17 mouse cellular contexts compared by ENCODE assay signal in genomic region chr2:127000406-127001324, GRCm38 (mm10). TPM values are rescaled to one million over a fixed set of nuclear protein-coding genes. Genes with fewer than 3 reads are reported as not detected.
A peak's percentile ranks its signal among the peaks of the same experiment; 100 is the strongest.
DNase-seq lines count a peak whose midpoint lies in the region; ATAC-seq lines count a peak whose summit lies in the region.
"Had no signal": no experiment of that assay in that cellular context is flagged by ENCODE, and none has a peak within 500 bp of the region (broad histone marks: within the 10 kb centered on the region; RNA-seq: fewer than 3 reads in every experiment).

No protein-coding gene starts in this region.

- H3K4me2 ChIP-seq in heart, embryonic 14.5 days (ENCODE audit: low read length), result no peak overlapping the region
- no peak overlapping the region for H3K4me2 ChIP-seq in heart, embryonic 11.5 days
- H3K4me2 ChIP-seq in midbrain, embryonic 11.5 days, result no peak overlapping the region
- H3K4me2 ChIP-seq in midbrain, embryonic 15.5 days, result no peak overlapping the region
- no peak overlapping the region for H3K4me2 ChIP-seq in embryonic facial prominence, embryonic 13.5 days
- H3K4me2 ChIP-seq: heart, embryonic 15.5 days; limb, embryonic 13.5 days; lung, embryonic 15.5 days had no signal

- 52% methylated on average over 8 of the region's 8 CpGs for WGBS in heart, embryonic 14.5 days
- 59% methylated on average over 8 of the region's 8 CpGs for WGBS in heart, embryonic 11.5 days (ENCODE audit: insufficient replicate concordance)
- WGBS in midbrain, embryonic 11.5 days, result 72% methylated on average over 8 of the region's 8 CpGs
- WGBS in midbrain, embryonic 15.5 days, result 80% methylated on average over 8 of the region's 8 CpGs
- WGBS in embryonic facial prominence, embryonic 13.5 days, result 70% methylated on average over 8 of the region's 8 CpGs

- H3K4me1 ChIP-seq in heart, embryonic 14.5 days (ENCODE audit: control insufficient read depth in 2 of 2, insufficient read depth in 2 of 2, low read length in 2 of 2), result no peaks in the 10 kb centered on the region
- no peaks in the 10 kb centered on the region for H3K4me1 ChIP-seq in heart, embryonic 11.5 days (ENCODE audit: control insufficient read depth, insufficient read depth, low read length)
- H3K4me1 ChIP-seq in midbrain, embryonic 11.5 days (ENCODE audit: control insufficient read depth, insufficient read depth, low read length), result no peaks in the 10 kb centered on the region
- no peaks in the 10 kb centered on the region for H3K4me1 ChIP-seq in midbrain, embryonic 15.5 days
- H3K4me1 ChIP-seq in embryonic facial prominence, embryonic 13.5 days, result no peaks in the 10 kb centered on the region
- H3K4me1 ChIP-seq: limb, embryonic 13.5 days; lung, embryonic 15.5 days had no signal

- no peaks in the 10 kb centered on the region for H3K36me3 ChIP-seq in heart, embryonic 14.5 days (ENCODE audit: control insufficient read depth, insufficient read depth, low read length)
- H3K36me3 ChIP-seq in heart, embryonic 11.5 days (ENCODE audit: control insufficient read depth, insufficient read depth, low read length), result no peaks in the 10 kb centered on the region
- no peaks in the 10 kb centered on the region for H3K36me3 ChIP-seq in midbrain, embryonic 11.5 days (ENCODE audit: control insufficient read depth, insufficient read depth, low read length)
- H3K36me3 ChIP-seq in midbrain, embryonic 15.5 days (replicated peaks), result no peaks in the 10 kb centered on the region
- H3K36me3 ChIP-seq in embryonic facial prominence, embryonic 13.5 days, result no peaks in the 10 kb centered on the region
- H3K36me3 ChIP-seq: heart, embryonic 15.5 days; limb, embryonic 13.5 days; lung, embryonic 15.5 days had no signal

- H3K9me3 ChIP-seq in heart, embryonic 14.5 days (ENCODE audit: control insufficient read depth, low read length), result no peaks in the 10 kb centered on the region
- no peaks in the 10 kb centered on the region for H3K9me3 ChIP-seq in heart, embryonic 11.5 days (replicated peaks; ENCODE audit: control insufficient read depth, low read length)
- H3K9me3 ChIP-seq in midbrain, embryonic 11.5 days (ENCODE audit: control insufficient read depth, low read length), result no peaks in the 10 kb centered on the region
- H3K9me3 ChIP-seq in midbrain, embryonic 15.5 days, result no peaks in the 10 kb centered on the region
- H3K9me3 ChIP-seq in embryonic facial prominence, embryonic 13.5 days, result no peaks in the 10 kb centered on the region
- H3K9me3 ChIP-seq: heart, embryonic 15.5 days; limb, embryonic 13.5 days; lung, embryonic 15.5 days had no signal

- ATAC-seq in heart, embryonic 14.5 days (ENCODE audit: insufficient number of reproducible peaks, insufficient read depth, low FRiP score, low read depth), result peak; percentile 21; the same call in 1 of the 2 replicates
- ATAC-seq in heart, embryonic 11.5 days (replicated peaks; ENCODE audit: insufficient number of reproducible peaks, low FRiP score, low TSS enrichment), result no peak
- 0 out of 2 replicates have a peak, but pooled peaks have one; percentile 30 for ATAC-seq in midbrain, embryonic 11.5 days (ENCODE audit: low FRiP score)
- ATAC-seq in midbrain, embryonic 15.5 days (replicated peaks), result no peak
- peak; percentile 56; the same call in 1 of the 2 replicates for ATAC-seq in embryonic facial prominence, embryonic 13.5 days (ENCODE audit: insufficient number of reproducible peaks, insufficient read depth, low FRiP score, low TSS enrichment, low read depth)
- ATAC-seq: hindbrain, embryonic 16.5 days had no signal

- no peak overlapping the region for H3K4me3 ChIP-seq in heart, embryonic 14.5 days (ENCODE audit: control insufficient read depth in 1 of 2, insufficient read depth in 1 of 2, low read depth in 1 of 2, low read length in 2 of 2)
- H3K4me3 ChIP-seq in heart, embryonic 11.5 days (ENCODE audit: low read depth, low read length), result no peak overlapping the region
- no peak overlapping the region for H3K4me3 ChIP-seq in midbrain, embryonic 11.5 days (ENCODE audit: low read depth, low read length)
- no peak overlapping the region for H3K4me3 ChIP-seq in midbrain, embryonic 15.5 days
- H3K4me3 ChIP-seq in embryonic facial prominence, embryonic 13.5 days, result no peak overlapping the region
- H3K4me3 ChIP-seq: erythroblast, embryonic 14.5 days; heart, embryonic 15.5 days; limb, embryonic 13.5 days; lung, embryonic 15.5 days had no signal

- no peaks in the 10 kb centered on the region for H3K27me3 ChIP-seq in heart, embryonic 14.5 days (ENCODE audit: control insufficient read depth, insufficient read depth, low read length)
- no peaks in the 10 kb centered on the region for H3K27me3 ChIP-seq in heart, embryonic 11.5 days (ENCODE audit: control insufficient read depth, insufficient read depth, low read length)
- H3K27me3 ChIP-seq in midbrain, embryonic 11.5 days (ENCODE audit: control insufficient read depth, insufficient read depth, low read length), result no peaks in the 10 kb centered on the region
- no peaks in the 10 kb centered on the region for H3K27me3 ChIP-seq in midbrain, embryonic 15.5 days (replicated peaks)
- H3K27me3 ChIP-seq in embryonic facial prominence, embryonic 13.5 days, result no peaks in the 10 kb centered on the region
- H3K27me3 ChIP-seq: heart, embryonic 15.5 days; limb, embryonic 13.5 days; lung, embryonic 15.5 days had no signal

- no peak overlapping the region for H3K27ac ChIP-seq in heart, embryonic 14.5 days (replicated peaks in 1 of 2; ENCODE audit: control insufficient read depth in 1 of 2, insufficient read depth in 1 of 2, low read depth in 2 of 2, low read length in 2 of 2)
- no peak overlapping the region for H3K27ac ChIP-seq in heart, embryonic 11.5 days (ENCODE audit: low read depth, low read length)
- H3K27ac ChIP-seq in midbrain, embryonic 11.5 days (ENCODE audit: low read depth, low read length), result no peak overlapping the region
- H3K27ac ChIP-seq in midbrain, embryonic 15.5 days, result no peak overlapping the region
- no peak overlapping the region for H3K27ac ChIP-seq in embryonic facial prominence, embryonic 13.5 days
- H3K27ac ChIP-seq: heart, embryonic 15.5 days; limb, embryonic 13.5 days; lung, embryonic 15.5 days had no signal

- H3K9ac ChIP-seq in heart, embryonic 14.5 days (ENCODE audit: low read length), result no peak overlapping the region; the same call in 1 of the 2 replicates
- no peak overlapping the region for H3K9ac ChIP-seq in heart, embryonic 11.5 days (ENCODE audit: low read depth, low read length)
- H3K9ac ChIP-seq in midbrain, embryonic 11.5 days (ENCODE audit: low read length), result no peak overlapping the region
- no peak overlapping the region for H3K9ac ChIP-seq in midbrain, embryonic 15.5 days
- 0 out of 2 replicates have a peak overlapping the region, but pooled peaks have one; percentile 27 for H3K9ac ChIP-seq in embryonic facial prominence, embryonic 13.5 days
- H3K9ac ChIP-seq: heart, embryonic 15.5 days; limb, embryonic 13.5 days; lung, embryonic 15.5 days had no signal

- no peak for DNase-seq in midbrain, embryonic 11.5 days (ENCODE audit: low spot score, missing footprints)
- DNase-seq in spleen, postnatal 10 days (ENCODE audit: low spot score in 2 of 2), result no peak
- no peak for DNase-seq in layer of hippocampus, adult 9-10 months (ENCODE audit: low spot score)
- DNase-seq in cerebellum, postnatal 14 days, result no peak
- DNase-seq: gastrocnemius, postnatal 14 days; kidney, postnatal 25 days; layer of hippocampus, postnatal 36 days; thymus, adult 2 months had no signal

RNA-seq across cellular contexts. Expression of gene Ap4e1, which starts 7.9 kb away (rescaled TPM):
- polyA plus RNA-seq in heart, embryonic 14.5 days (2014; fragmentation: Nextera tagmentation; extraction: Ambion mirVana), result 8.7 and 9.1 TPM in 2 replicates
- polyA plus RNA-seq in heart, embryonic 11.5 days (2014; fragmentation: Nextera tagmentation; extraction: Ambion mirVana), result 7.9 and 9.3 TPM in 2 replicates
- 11.7 and 12.4 TPM in 2 replicates for polyA plus RNA-seq in midbrain, embryonic 11.5 days (2014; fragmentation: Nextera tagmentation; extraction: Ambion mirVana)
- polyA plus RNA-seq in midbrain, embryonic 15.5 days (2015; fragmentation: Nextera tagmentation; extraction: Ambion mirVana), result 10.5 and 14.0 TPM in 2 replicates
- polyA plus RNA-seq in embryonic facial prominence, embryonic 13.5 days (2015; fragmentation: Nextera tagmentation; extraction: Ambion mirVana), result 11.3 and 13.1 TPM in 2 replicates

Comparison
In these comparisons a context has a peak if more than half of its experiments do, and no peak if none do; other contexts are left out.
1. ATAC-seq: peak in heart, embryonic 14.5 days (single experiment), midbrain, embryonic 11.5 days (single experiment) and embryonic facial prominence, embryonic 13.5 days (single experiment); none in heart, embryonic 11.5 days (single experiment) and midbrain, embryonic 15.5 days (single experiment).